Mouse (Mus musculus) forebrain, embryonic 16.5 days (tissue): Measurements from ENCODE around the gene Zfp87. TPM values are rescaled to one million over a fixed set of nuclear protein-coding genes. Genes with fewer than 3 reads are reported as not detected.

Source experiments
- ATAC-seq: fragments of 200-750 bp; cut with Nextera tagmentation; 2 replicates; pipeline ENCODE4 v1.8.0; 2017; ENCODE audit warnings: mild to moderate bottlenecking, moderate library complexity
- H3K27ac ChIP-seq: fragments of 300-500 bp; sonication (generic); 2 replicates; pipeline ENCODE4 v1.5.1; 2014; ENCODE audit warnings: low read length, control low read depth
- H3K27me3 ChIP-seq: fragments of 300-500 bp; sonication (generic); replicated peaks from 2 replicates; pipeline ENCODE4 v1.6.1; 2014; ENCODE audit warnings: low read length; ENCODE audit not compliant: control insufficient read depth, insufficient read depth
- H3K36me3 ChIP-seq: fragments of 300-500 bp; sonication (generic); 2 replicates; pipeline ENCODE4 v1.6.1; 2014; ENCODE audit not compliant: control insufficient read depth, insufficient read depth
- H3K4me1 ChIP-seq: fragments of 300-500 bp; sonication (generic); replicated peaks from 2 replicates; pipeline ENCODE4 v1.6.1; 2014; ENCODE audit warnings: low read length; ENCODE audit not compliant: control insufficient read depth, insufficient read depth
- H3K4me2 ChIP-seq: fragments of 300-500 bp; sonication (generic); 2 replicates; pipeline ENCODE4 v1.6.1; 2014; ENCODE audit warnings: mild to moderate bottlenecking, low read length, control low read depth
- H3K4me3 ChIP-seq: fragments of 300-500 bp; sonication (generic); replicated peaks from 2 replicates; pipeline ENCODE4 v1.5.1; 2014; ENCODE audit warnings: mild to moderate bottlenecking, low read length, control low read depth
- H3K9ac ChIP-seq: fragments of 300-500 bp; sonication (generic); replicated peaks from 2 replicates; pipeline ENCODE4 v1.6.1; 2014; ENCODE audit warnings: low read depth, low read length, control low read depth
- H3K9me3 ChIP-seq: fragments of 300-500 bp; sonication (generic); 2 replicates; pipeline ENCODE4 v1.6.1; 2016; ENCODE audit warnings: low read length; ENCODE audit not compliant: control insufficient read depth
- WGBS: fragments of 180-500 bp; shearing (Covaris S2); extraction: QIAGEN DNeasy Blood & Tissue Kit; methylation state at CpG from one replicate; pipeline ENCODE4 v1.1.7; 2014; 5-methylcytosine and 5-hydroxymethylcytosine counted together
- polyA plus RNA-seq: library from polyadenylated mRNA; unstranded; fragments of >200 nt; fragmentation: Nextera tagmentation; extraction: Ambion mirVana; gene quantifications from 2 replicates; pipeline ENCODE4 v1.2.1, GENCODE M21; 2015

Zfp87 gene
- polyA plus RNA-seq, 1 experiment from 2014 or later = 42.4 TPM

- Histone ChIP-seq H3K4me1 (peaks cover 8% of the 10 kb centered on the region), H3K27me3 (no peaks in the 10 kb centered on the region), H3K27ac (no peak overlapping the region), H3K4me3 (no peak overlapping the region), H3K9ac (no peak overlapping the region), H3K4me2 (no peak overlapping the region), H3K9me3 (peaks cover 7% of the 10 kb centered on the region), H3K36me3 (peaks cover 41% of the 10 kb centered on the region)
- 89% methylated on average over 1 of the region's 1 CpGs for WGBS
- ATAC-seq = no peak
Observed at GRCm38 (mm10) chr13:67495631-67496030, 30.3 kb downstream of the Zfp87 start.

GRCm38 (mm10) chr13:67484424-67484811 lies 41.6 kb downstream of the Zfp87 start:
- H3K27me3 ChIP-seq = no peaks in the 10 kb centered on the region
- H3K4me3 ChIP-seq = peak overlapping the region; percentile 71
- H3K9me3 ChIP-seq = no peaks in the 10 kb centered on the region
- H3K36me3 ChIP-seq = peaks cover 13% of the 10 kb centered on the region
- ATAC-seq = peak; percentile 68
- H3K27ac ChIP-seq = peak overlapping the region; percentile 31; the same call in 1 of the 2 replicates
- H3K4me2 ChIP-seq = peak overlapping the region; percentile 80
- peaks cover 11% of the 10 kb centered on the region for H3K4me1 ChIP-seq
- WGBS = 40% methylated on average over 8 of the region's 8 CpGs
- peak overlapping the region; percentile 66 for H3K9ac ChIP-seq

- H3K4me3 ChIP-seq = peak within 1 kb of the TSS; percentile 71
- ATAC-seq = peak; percentile 97
- H3K4me2 ChIP-seq = peak within 1 kb of the TSS; percentile 80
- H3K4me1 ChIP-seq = peaks cover 11% of the 10 kb centered on the region
- H3K9me3 ChIP-seq = no peaks in the 10 kb centered on the region
- no peaks in the 10 kb centered on the region for H3K27me3 ChIP-seq
- 5% methylated on average over 20 of the region's 20 CpGs for WGBS
- peaks cover 8% of the 10 kb centered on the region for H3K36me3 ChIP-seq
- peak within 1 kb of the TSS; percentile 66 for H3K9ac ChIP-seq
- peak within 1 kb of the TSS; percentile 31; the same call in 1 of the 2 replicates for H3K27ac ChIP-seq
Observed at GRCm38 (mm10) chr13:67483625-67484423, 42.2 kb downstream of the Zfp87 start, which contains the start of gene Zfp874b. TSS of gene Zfp874b (minus strand) at chr13:67484258.

- ATAC-seq = no peak
- Histone ChIP-seq H3K36me3 (no peaks in the 10 kb centered on the region), H3K27ac (no peak overlapping the region), H3K4me3 (no peak overlapping the region), H3K4me1 (peaks cover 11% of the 10 kb centered on the region), H3K9me3 (no peaks in the 10 kb centered on the region), H3K9ac (no peak overlapping the region), H3K4me2 (no peak overlapping the region), H3K27me3 (no peaks in the 10 kb centered on the region)
- WGBS = 57% methylated on average over 4 of the region's 4 CpGs
Observed at GRCm38 (mm10) chr13:67481528-67481927, 44.4 kb downstream of the Zfp87 start.

GRCm38 (mm10) chr13:67469274-67469673 lies 56.7 kb downstream of the Zfp87 start:
- no peak overlapping the region for H3K9ac ChIP-seq
- peaks cover 17% of the 10 kb centered on the region for H3K36me3 ChIP-seq
- H3K9me3 ChIP-seq = no peaks in the 10 kb centered on the region
- H3K4me2 ChIP-seq = no peak overlapping the region
- H3K4me3 ChIP-seq = no peak overlapping the region
- 93% methylated on average over 3 of the region's 3 CpGs for WGBS
- ATAC-seq = no peak
- no peaks in the 10 kb centered on the region for H3K27me3 ChIP-seq
- H3K27ac ChIP-seq = no peak overlapping the region
- no peaks in the 10 kb centered on the region for H3K4me1 ChIP-seq

Other genes with a start within 250 kb of the Zfp87 start
- 5.8 and 6.4 TPM in 2 replicates for gene Zfp458, start 247.7 kb downstream of the Zfp87 start, polyA plus RNA-seq
- gene Zfp457, start 219.7 kb downstream of the Zfp87 start, polyA plus RNA-seq = 0.86 and 1.9 TPM in 2 replicates
- 1.7 and 2.1 TPM in 2 replicates for gene Zfp595, start 193.6 kb downstream of the Zfp87 start, polyA plus RNA-seq
- not detected in 2 replicates for gene Gm28044, start 165.6 kb downstream of the Zfp87 start, polyA plus RNA-seq
- gene Zfp953, start 165.6 kb downstream of the Zfp87 start, polyA plus RNA-seq = 0.62 and 0.68 TPM in 2 replicates
- not detected in 2 replicates for gene Gm28041, start 150.4 kb downstream of the Zfp87 start, polyA plus RNA-seq
- 0.61 and 0.80 TPM in 2 replicates for gene Zfp456, start 150.4 kb downstream of the Zfp87 start, polyA plus RNA-seq
- 4.4 and 5.3 TPM in 2 replicates for gene Zfp429, start 126.4 kb downstream of the Zfp87 start, polyA plus RNA-seq
- 1.3 and 2.0 TPM in 2 replicates for gene Zfp459, start 104.8 kb downstream of the Zfp87 start, polyA plus RNA-seq
- 9.7 and 11.0 TPM in 2 replicates for gene Zfp874a, start 74.6 kb downstream of the Zfp87 start, polyA plus RNA-seq
- gene Zfp874b, start 41.9 kb downstream of the Zfp87 start, polyA plus RNA-seq = 4.9 and 5.1 TPM in 2 replicates
- 13.9 and 14.8 TPM in 2 replicates for gene Zfp58, start 25.6 kb downstream of the Zfp87 start, polyA plus RNA-seq
- gene Gm26965, start within 50 bp of the Zfp87 start, polyA plus RNA-seq = not detected in 2 replicates
- 16.7 and 19.6 TPM in 2 replicates for gene Zfp748, start 27.7 kb upstream of the Zfp87 start, polyA plus RNA-seq
- 6.3 and 7.6 TPM in 2 replicates for gene Zfp729b, start 83.5 kb upstream of the Zfp87 start, polyA plus RNA-seq
- gene Gm49345, start 111.6 kb upstream of the Zfp87 start, polyA plus RNA-seq = not detected in 2 replicates
- gene Zfp729a, start 111.6 kb upstream of the Zfp87 start, polyA plus RNA-seq = 5.2 TPM in 2 replicates
- gene Zfp738, start 160.9 kb upstream of the Zfp87 start, polyA plus RNA-seq = 14.8 and 17.2 TPM in 2 replicates
- 12.0 and 14.0 TPM in 2 replicates for gene Zfp65, start 203.0 kb upstream of the Zfp87 start, polyA plus RNA-seq
- 8.2 and 9.0 TPM in 2 replicates for gene Zfp85, start 229.1 kb upstream of the Zfp87 start, polyA plus RNA-seq